13 mouse cellular contexts compared by ENCODE assay signal in the genomic region with DNA sequence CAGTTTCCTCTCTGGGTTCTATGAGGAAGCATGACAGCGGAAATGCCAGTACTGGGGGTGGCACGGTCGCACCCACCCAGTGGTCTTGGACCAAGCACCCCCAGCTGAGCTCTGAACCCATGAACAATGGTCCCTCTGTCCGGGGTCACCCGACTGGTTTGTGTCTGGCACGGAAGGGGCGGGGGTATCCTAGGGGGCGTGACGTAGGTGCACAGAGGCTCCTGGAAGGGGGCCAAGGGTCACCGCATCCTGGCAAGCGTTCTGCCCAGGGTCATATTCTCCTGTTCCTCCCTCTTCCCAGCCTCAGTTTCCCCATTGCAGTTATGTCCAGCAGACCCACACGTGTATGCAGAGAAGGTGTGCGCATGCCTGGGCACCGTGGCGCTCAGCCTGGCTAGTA. TPM values are rescaled to one million over a fixed set of nuclear protein-coding genes. Genes with fewer than 3 reads are reported as not detected.
"Had no signal": no experiment of that assay in that cellular context is flagged by ENCODE, and none has a peak within 500 bp of the region (broad histone marks: within the 10 kb centered on the region; RNA-seq: fewer than 3 reads in every experiment).

No protein-coding gene starts in this region.

- H3K4me2 ChIP-seq: midbrain, embryonic 13.5 days; neural tube, embryonic 15.5 days had no signal

- ATAC-seq: midbrain, embryonic 13.5 days had no signal

- H3K36me3 ChIP-seq: liver, embryonic 15.5 days; midbrain, embryonic 13.5 days; neural tube, embryonic 15.5 days had no signal

- H3K9ac ChIP-seq: liver, embryonic 15.5 days; midbrain, embryonic 13.5 days; neural tube, embryonic 15.5 days had no signal

- H3K4me3 ChIP-seq: liver, embryonic 15.5 days; midbrain, embryonic 13.5 days; myocyte; neural tube, embryonic 15.5 days had no signal

- H3K27ac ChIP-seq: kidney, postnatal 0 days; liver, embryonic 15.5 days; midbrain, embryonic 13.5 days; neural tube, embryonic 15.5 days had no signal

- H3K9me3 ChIP-seq: liver, embryonic 15.5 days; midbrain, embryonic 13.5 days; neural tube, embryonic 15.5 days had no signal

- DNase-seq: kidney, adult 11 months; kidney, adult 9 months; layer of hippocampus, adult 9-11 months; layer of hippocampus, postnatal 36 days; lung, postnatal 36 days; right cerebral cortex, postnatal 4 days; spleen, adult 18-20 months had no signal

RNA-seq across cellular contexts. Expression of gene Nrtn, which starts 3.9 kb away (rescaled TPM):
- total RNA-seq: megakaryocyte progenitor cell, adult 5-6 weeks had no signal
